Mouse (Mus musculus) MEL (cell line): ENCODE results near the gene Tipin. TPM values are rescaled to one million over a fixed set of nuclear protein-coding genes. Genes with fewer than 3 reads are reported as not detected.

ENCODE experiments used
- DNase-seq: peaks from one replicate; pipeline ENCODE4 v3.0.0; 2011; ENCODE audit warnings: low read depth, low spot score
- H3K27ac ChIP-seq: 2 replicates; pipeline ENCODE4 v1.5.1; 2012; ENCODE audit warnings: low read depth, mild to moderate bottlenecking, control low read depth, low read length, moderate library complexity; ENCODE audit not compliant: control insufficient read depth
- H3K27me3 ChIP-seq, 2 experiments: fragments of 150-350 bp in 1 of 2; sonication (generic) in 1 of 2; 2 replicates each; pipeline ENCODE4 v1.6.1; 2012; ENCODE audit warnings: low read length in 2 of 2, mild to moderate bottlenecking in 2 of 2, improper control_type of control experiment in 1 of 2, moderate library complexity in 1 of 2; ENCODE audit not compliant: insufficient read depth in 2 of 2, control insufficient read depth in 1 of 2
- H3K36me3 ChIP-seq, 2 experiments: 2 replicates each; pipeline ENCODE4 v1.6.1; 2012 to 2014; ENCODE audit warnings: low read length in 2 of 2, improper control_type of control experiment in 1 of 2, inconsistent platforms in 1 of 2, mild to moderate bottlenecking in 1 of 2; ENCODE audit not compliant: insufficient read depth in 2 of 2, control insufficient read depth in 1 of 2
- H3K4me1 ChIP-seq, 2 experiments: fragments of 150-350 bp in 1 of 2; sonication (generic) in 1 of 2; 2 replicates each; pipeline ENCODE4 v1.6.1; 2012; ENCODE audit warnings: low read length in 2 of 2, improper control_type of control experiment in 1 of 2, mild to moderate bottlenecking in 1 of 2; ENCODE audit not compliant: insufficient read depth in 2 of 2, control insufficient read depth in 1 of 2
- H3K4me3 ChIP-seq, 2 experiments: fragments of 150-350 bp in 1 of 2; sonication (generic) in 1 of 2; 2 replicates each; pipeline ENCODE4 v1.5.1; 2012; ENCODE audit warnings: low read depth in 2 of 2, low read length in 2 of 2, mild to moderate bottlenecking in 2 of 2, moderate library complexity in 2 of 2, control low read depth in 1 of 2, improper control_type of control experiment in 1 of 2; ENCODE audit not compliant: control insufficient read depth in 1 of 2, insufficient read depth in 1 of 2
- H3K79me2 ChIP-seq: 2 replicates; pipeline ENCODE4 v1.6.1; 2012; ENCODE audit warnings: mild to moderate bottlenecking, low read length, moderate library complexity; ENCODE audit not compliant: control insufficient read depth, poor library complexity, insufficient read depth
- H3K9ac ChIP-seq: 2 replicates; pipeline ENCODE4 v1.6.1; 2012; ENCODE audit warnings: low read depth, mild to moderate bottlenecking, control low read depth, low read length, moderate library complexity; ENCODE audit not compliant: control insufficient read depth, poor library complexity, severe bottlenecking
- H3K9me3 ChIP-seq: fragments of 150-350 bp; sonication (generic); replicated peaks from 2 replicates; pipeline ENCODE4 v1.6.1; 2012; ENCODE audit warnings: mild to moderate bottlenecking, low read length, improper control_type of control experiment, moderate library complexity; ENCODE audit not compliant: insufficient read depth
- BHLHE40 ChIP-seq: IDR thresholded peaks from 2 replicates; pipeline ENCODE4 v1.6.1; 2012; ENCODE audit warnings: low read depth, mild to moderate bottlenecking, inconsistent platforms, low read length, improper control_type of control experiment, borderline replicate concordance
- E2F4 ChIP-seq: IDR thresholded peaks from 2 replicates; pipeline ENCODE4 v1.6.1; 2011; ENCODE audit warnings: low read depth, low read length, improper control_type of control experiment, borderline replicate concordance
- ETS1 ChIP-seq: IDR thresholded peaks from 2 replicates; pipeline ENCODE4 v1.6.1; 2012; ENCODE audit warnings: low read depth, mild to moderate bottlenecking, inconsistent platforms, low read length, improper control_type of control experiment, moderate library complexity
- GABPA ChIP-seq: IDR thresholded peaks from 2 replicates; pipeline ENCODE4 v1.6.1; 2012; ENCODE audit warnings: low read depth, mild to moderate bottlenecking, inconsistent platforms, low read length, improper control_type of control experiment, moderate library complexity
- GATA1 ChIP-seq: IDR thresholded peaks from 2 replicates; pipeline ENCODE4 v1.6.1; 2011; ENCODE audit warnings: low read depth, low read length, improper control_type of control experiment
- HCFC1 ChIP-seq: IDR thresholded peaks from 2 replicates; pipeline ENCODE4 v1.6.1; 2012; ENCODE audit warnings: low read depth, mild to moderate bottlenecking, inconsistent platforms, low read length, improper control_type of control experiment, moderate library complexity
- MAFK ChIP-seq: IDR thresholded peaks from 2 replicates; pipeline ENCODE4 v1.6.1; 2011; ENCODE audit warnings: low read depth, mild to moderate bottlenecking, low read length, improper control_type of control experiment, borderline replicate concordance
- MAX ChIP-seq: IDR thresholded peaks from 2 replicates; pipeline ENCODE4 v1.6.1; 2011; ENCODE audit warnings: low read length, improper control_type of control experiment
- MAZ ChIP-seq: IDR thresholded peaks from 2 replicates; pipeline ENCODE4 v1.6.1; 2012; ENCODE audit warnings: low read depth, mild to moderate bottlenecking, inconsistent platforms, low read length, improper control_type of control experiment
- MEF2A ChIP-seq: IDR thresholded peaks from 2 replicates; pipeline ENCODE4 v1.6.1; 2014; ENCODE audit warnings: low read depth, mild to moderate bottlenecking, inconsistent platforms, low read length, improper control_type of control experiment; ENCODE audit not compliant: poor library complexity, insufficient replicate concordance, severe bottlenecking; ENCODE audit errors: extremely low read depth
- MXI1 ChIP-seq: IDR thresholded peaks from 2 replicates; pipeline ENCODE4 v1.6.1; 2011; ENCODE audit warnings: mild to moderate bottlenecking, low read depth, low read length, improper control_type of control experiment
- MYC ChIP-seq: IDR thresholded peaks from 2 replicates; pipeline ENCODE4 v1.6.1; 2011; ENCODE audit warnings: low read depth, mild to moderate bottlenecking, low read length, improper control_type of control experiment, moderate library complexity
- NRF1 ChIP-seq: IDR thresholded peaks from 2 replicates; pipeline ENCODE4 v1.6.1; 2014; ENCODE audit warnings: low read depth, mild to moderate bottlenecking, inconsistent platforms, low read length, improper control_type of control experiment, moderate library complexity; ENCODE audit not compliant: poor library complexity, insufficient read depth, severe bottlenecking
- POLR2A ChIP-seq, 2 experiments: IDR thresholded peaks; 2 replicates each; pipeline ENCODE4 v1.6.1; 2011 to 2012; ENCODE audit warnings: low read length in 2 of 2, mild to moderate bottlenecking in 2 of 2, control low read depth in 1 of 2, improper control_type of control experiment in 1 of 2, low read depth in 1 of 2, moderate library complexity in 1 of 2; ENCODE audit not compliant: control insufficient read depth in 1 of 2, insufficient read depth in 1 of 2, poor library complexity in 1 of 2
- RCOR1 ChIP-seq: IDR thresholded peaks from 2 replicates; pipeline ENCODE4 v1.6.1; 2012; ENCODE audit warnings: low read depth, mild to moderate bottlenecking, inconsistent platforms, low read length, improper control_type of control experiment
- SIN3A ChIP-seq: IDR thresholded peaks from 2 replicates; pipeline ENCODE4 v1.6.1; 2012; ENCODE audit warnings: low read length, improper control_type of control experiment, inconsistent platforms
- TBP ChIP-seq: IDR thresholded peaks from 2 replicates; pipeline ENCODE4 v1.8.0; 2011; ENCODE audit warnings: low read depth, low read length, improper control_type of control experiment
- polyA plus RNA-seq, 2 experiments: library from polyadenylated mRNA; stranded (reverse) in 1 of 2; unstranded in 1 of 2; fragments of >175 nt in 1 of 2; fragments of >200 nt in 1 of 2; gene quantifications; 2 replicates each; pipeline versions ENCODE4 v1.2.1 to v1.2.4; 2012; ENCODE audit warnings: low replicate concordance in 2 of 2, low read depth in 1 of 2; ENCODE audit not compliant: insufficient read length in 2 of 2, insufficient read depth in 1 of 2, missing spikeins in 1 of 2
- total RNA-seq: library from RNA; depleted of rRNA; stranded (reverse); fragments of 300-350 nt; gene quantifications from 2 replicates; pipeline ENCODE4 v1.2.3, GENCODE M21; 2012

Gene Tipin
- total and polyA plus RNA-seq, 3 experiments: 128 to 189 TPM; not detected in 1

- H3K36me3 ChIP-seq: peaks cover 0 to 1% of the 10 kb centered on the region in 2 experiments; a peak in 1 of 4 replicates
- H3K4me1 ChIP-seq: no peaks in the 10 kb centered on the region
- no peak for DNase-seq
- no peaks in the 10 kb centered on the region for H3K79me2 ChIP-seq
- TF ChIP-seq MAX (no peak), GABPA (no peak), MAZ (no peak), TBP (no peak), MXI1 (no peak), MAFK (no peak), MYC (no peak), E2F4 (no peak), GATA1 (no peak), MEF2A (no peak), BHLHE40 (no peak), POLR2A (IDR thresholded peaks at IDR 0.05; ENCODE audit: control insufficient read depth in 1 of 2, insufficient read depth in 1 of 2, low read depth in 1 of 2, low read length in 2 of 2, poor library complexity in 1 of 2) (no peak), ETS1 (no peak), SIN3A (no peak), HCFC1 (no peak), NRF1 (no peak), RCOR1 (no peak)
- no peak overlapping the region for H3K4me3 ChIP-seq
- no peaks in the 10 kb centered on the region for H3K9me3 ChIP-seq
- H3K27ac ChIP-seq: no peak overlapping the region
- no peak overlapping the region for H3K9ac ChIP-seq
- no peaks in the 10 kb centered on the region for H3K27me3 ChIP-seq
Measured at GRCm38 (mm10) chr9:64232257-64232957, 49.0 kb upstream of the Tipin start.

GRCm38 (mm10) chr9:64233656-64234055, 47.7 kb upstream of the Tipin start:
- Histone ChIP-seq H3K9ac (no peak overlapping the region), H3K36me3 (peaks cover 0 to 1% of the 10 kb centered on the region in 2 experiments; a peak in 1 of 4 replicates), H3K27me3 (no peaks in the 10 kb centered on the region), H3K9me3 (no peaks in the 10 kb centered on the region), H3K27ac (no peak overlapping the region), H3K4me1 (no peaks in the 10 kb centered on the region), H3K79me2 (no peaks in the 10 kb centered on the region), H3K4me3 (no peak overlapping the region)
- no peak for DNase-seq
- no peak for TF ChIP-seq POLR2A (IDR thresholded peaks at IDR 0.05; ENCODE audit: control insufficient read depth in 1 of 2, insufficient read depth in 1 of 2, low read depth in 1 of 2, low read length in 2 of 2, poor library complexity in 1 of 2)
- no peak for TF ChIP-seq SIN3A
- no peak for TF ChIP-seq MAZ
